Mouse (Mus musculus) embryonic facial prominence, embryonic 15.5 days (tissue): ENCODE measurements around the gene Disp2. TPM values are rescaled to one million over a fixed set of nuclear protein-coding genes. Genes with fewer than 3 reads are reported as not detected.

ENCODE experiments used
- ATAC-seq: fragments of 200-750 bp; cut with Nextera tagmentation; 2 replicates; pipeline ENCODE4 v1.8.0; 2017; ENCODE audit warnings: low read depth, moderate TSS enrichment; ENCODE audit not compliant: insufficient number of reproducible peaks, low FRiP score, low TSS enrichment
- H3K27ac ChIP-seq: fragments of 300-500 bp; sonication (generic); replicated peaks from 2 replicates; pipeline ENCODE4 v1.5.1; 2015; ENCODE audit warnings: mild to moderate bottlenecking, inconsistent platforms
- H3K27me3 ChIP-seq: fragments of 300-500 bp; sonication (generic); 2 replicates; pipeline ENCODE4 v1.6.1; 2015; ENCODE audit warnings: inconsistent platforms
- H3K36me3 ChIP-seq: fragments of 300-500 bp; sonication (generic); 2 replicates; pipeline ENCODE4 v1.6.1; 2015; ENCODE audit warnings: mild to moderate bottlenecking, inconsistent platforms
- H3K4me1 ChIP-seq: fragments of 300-500 bp; sonication (generic); 2 replicates; pipeline ENCODE4 v1.6.1; 2015; ENCODE audit warnings: inconsistent platforms
- H3K4me2 ChIP-seq: fragments of 300-500 bp; sonication (generic); replicated peaks from 2 replicates; pipeline ENCODE4 v1.6.1; 2015; ENCODE audit warnings: mild to moderate bottlenecking, inconsistent platforms
- H3K4me3 ChIP-seq: fragments of 300-500 bp; sonication (generic); replicated peaks from 2 replicates; pipeline ENCODE4 v1.5.1; 2015; ENCODE audit warnings: mild to moderate bottlenecking, inconsistent platforms
- H3K9ac ChIP-seq: fragments of 300-500 bp; sonication (generic); 2 replicates; pipeline ENCODE4 v1.6.1; 2015; ENCODE audit warnings: inconsistent platforms
- H3K9me3 ChIP-seq: fragments of 300-500 bp; sonication (generic); replicated peaks from 2 replicates; pipeline ENCODE4 v1.6.1; 2016; ENCODE audit warnings: inconsistent platforms
- WGBS: fragments of 180-500 bp; shearing (Covaris S2); methylation state at CpG from one replicate; pipeline ENCODE4 v1.1.7; 2015; 5-methylcytosine and 5-hydroxymethylcytosine counted together
- polyA plus RNA-seq: library from polyadenylated mRNA; unstranded; fragments of >200 nt; fragmentation: Nextera tagmentation; extraction: Ambion mirVana; gene quantifications from 2 replicates; pipeline ENCODE4 v1.2.1, GENCODE M21; 2015

Disp2 gene
- polyA plus RNA-seq, 1 experiment from 2014 or later = 0.68 TPM

DNA sequence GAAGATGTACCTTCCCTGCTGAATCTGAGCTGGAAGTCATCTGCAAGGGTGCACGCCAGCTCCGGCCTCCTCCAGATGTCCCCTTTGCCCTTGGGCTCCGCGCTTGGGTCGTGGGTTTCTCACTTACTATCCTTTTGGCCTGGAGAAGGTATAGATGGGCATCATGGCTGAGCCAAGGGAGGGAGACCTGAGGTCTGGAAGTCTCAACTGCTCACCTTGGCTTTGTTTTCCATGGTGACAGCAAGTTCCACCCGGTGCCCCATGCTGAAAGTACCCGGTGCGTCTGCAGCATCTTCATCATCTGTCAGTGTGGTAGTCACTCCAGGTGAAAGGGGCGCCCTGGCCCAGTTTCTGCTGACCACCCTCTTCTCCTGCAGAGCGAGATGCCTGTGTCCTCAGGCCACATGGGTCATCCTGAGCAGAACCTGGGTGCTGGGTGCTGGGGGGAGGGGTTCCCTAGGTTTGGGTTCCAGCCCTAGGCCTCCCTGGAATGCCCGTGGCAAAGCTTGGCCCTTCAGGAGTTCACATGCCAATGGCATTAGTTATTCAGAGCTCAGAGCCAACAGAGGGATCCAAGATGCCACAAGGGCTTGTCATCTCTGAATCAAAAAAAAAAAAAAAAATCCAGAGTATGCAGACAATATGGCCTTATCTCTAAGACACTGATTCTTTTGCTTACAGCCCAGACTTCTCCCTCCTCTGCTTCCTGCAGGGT is 19.1 kb upstream of the Disp2 start:
- H3K27ac ChIP-seq = no peak overlapping the region
- no peak overlapping the region for H3K9ac ChIP-seq
- WGBS = 78% methylated on average over 11 of the region's 11 CpGs
- H3K36me3 ChIP-seq = no peaks in the 10 kb centered on the region
- H3K4me1 ChIP-seq = peaks cover 56% of the 10 kb centered on the region
- H3K9me3 ChIP-seq = no peaks in the 10 kb centered on the region
- no peak for ATAC-seq
- H3K4me3 ChIP-seq = no peak overlapping the region
- no peak overlapping the region for H3K4me2 ChIP-seq
- H3K27me3 ChIP-seq = no peaks in the 10 kb centered on the region; the same call in 1 of the 2 replicates

DNA sequence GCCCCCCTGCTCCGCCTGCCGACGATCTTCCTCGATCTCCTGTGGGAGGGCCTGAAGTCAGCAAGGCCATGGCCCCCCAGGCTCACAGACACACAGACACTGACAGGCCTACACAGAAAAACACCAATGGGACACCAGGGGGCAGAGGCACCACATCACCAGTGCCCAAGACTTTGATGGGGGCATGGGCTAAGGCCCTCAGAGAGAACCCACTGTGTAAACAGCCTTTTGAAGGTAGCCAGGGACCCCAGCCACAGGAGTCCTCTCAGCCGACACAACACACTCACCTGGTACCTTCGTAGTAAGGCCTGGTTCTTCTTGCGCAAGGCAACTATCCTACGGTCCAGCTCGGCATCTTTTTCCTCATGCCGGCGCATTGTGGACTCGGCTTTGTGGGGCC is 18.2 kb upstream of the Disp2 start:
- peaks cover 56% of the 10 kb centered on the region for H3K4me1 ChIP-seq
- no peak for ATAC-seq
- H3K27me3 ChIP-seq = no peaks in the 10 kb centered on the region; the same call in 1 of the 2 replicates
- peak overlapping the region; percentile 91 for H3K27ac ChIP-seq
- H3K36me3 ChIP-seq = no peaks in the 10 kb centered on the region
- peak overlapping the region; percentile 50 for H3K4me2 ChIP-seq
- H3K9me3 ChIP-seq = no peaks in the 10 kb centered on the region
- no peak overlapping the region for H3K9ac ChIP-seq
- 77% methylated on average over 12 of the region's 12 CpGs for WGBS
- H3K4me3 ChIP-seq = no peak overlapping the region

DNA sequence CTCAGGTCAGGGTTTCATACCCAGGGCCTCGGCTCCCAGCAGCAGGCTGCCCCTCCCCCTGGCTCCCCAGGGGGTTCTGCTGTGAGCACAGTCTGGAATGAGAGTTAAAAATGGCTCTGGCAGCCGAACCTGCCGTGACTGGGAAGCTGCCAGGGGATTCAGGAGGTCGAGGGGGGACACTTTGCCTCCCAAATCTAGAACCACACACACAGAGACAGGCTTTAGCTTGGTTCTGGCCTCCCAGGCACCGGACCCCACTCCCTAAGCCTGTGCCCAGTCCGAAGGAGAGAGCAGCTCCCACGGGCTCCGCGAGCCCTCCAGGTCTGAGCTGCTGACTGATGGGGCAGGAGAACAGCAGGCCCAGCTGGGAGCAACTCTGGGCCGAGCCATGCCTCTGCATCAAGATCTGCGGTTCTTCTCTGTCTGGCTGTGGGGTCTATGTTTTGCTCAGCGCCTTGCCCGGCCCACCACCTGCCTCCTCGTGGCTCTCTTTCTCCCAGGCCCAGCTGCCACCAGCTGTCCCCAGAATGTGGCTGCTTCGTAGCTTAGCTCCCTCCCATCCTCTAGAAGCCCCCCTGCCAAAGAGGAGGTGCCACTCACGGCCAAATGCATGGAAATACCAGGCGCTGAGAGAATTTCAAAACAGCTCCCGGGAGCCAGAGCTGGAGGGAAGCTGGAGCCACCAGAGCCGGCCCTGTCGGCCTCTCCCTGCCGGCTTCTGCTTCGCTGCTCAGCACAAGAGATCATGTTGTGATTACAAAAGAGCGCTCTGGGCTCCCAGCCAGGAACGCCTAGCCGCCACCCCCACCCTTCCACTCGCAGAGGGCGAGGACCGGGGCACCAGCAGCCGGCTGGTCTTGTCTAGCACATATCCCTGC is 17.4 kb upstream of the Disp2 start, which contains the start of gene Ccdc9b:
TSS of gene Ccdc9b (minus strand) at position 756 of the 878 bp plus-strand sequence.
- 4% methylated on average over 29 of the region's 29 CpGs for WGBS
- peak; percentile 71 for ATAC-seq

DNA sequence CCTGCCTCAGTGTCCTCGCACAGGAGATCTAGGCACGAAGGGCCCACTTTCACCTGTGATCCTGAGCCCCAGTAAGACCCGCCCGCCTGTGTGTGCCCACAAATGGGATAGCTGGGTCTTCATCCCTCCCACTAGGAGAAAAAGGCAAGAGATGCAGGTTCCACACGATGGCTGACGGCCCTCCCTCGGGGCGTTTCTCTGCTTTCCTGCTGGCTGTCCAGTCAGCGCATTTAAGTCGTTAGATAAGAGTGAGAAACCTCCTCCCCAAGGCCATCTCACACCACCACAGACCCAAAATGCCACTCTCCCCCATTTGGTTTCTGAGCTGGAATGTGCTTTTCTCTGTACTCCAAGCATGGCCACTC is 16.8 kb upstream of the Disp2 start:
- Histone ChIP-seq H3K9me3 (no peaks in the 10 kb centered on the region), H3K36me3 (no peaks in the 10 kb centered on the region), H3K4me1 (peaks cover 47% of the 10 kb centered on the region), H3K9ac (0 out of 2 replicates have a peak overlapping the region, but pooled peaks have one; percentile 21), H3K27me3 (no peaks in the 10 kb centered on the region; the same call in 1 of the 2 replicates), H3K27ac (peak overlapping the region; percentile 91), H3K4me2 (peak overlapping the region; percentile 50), H3K4me3 (peak overlapping the region; percentile 21; the same call in 1 of the 2 replicates)
- 20% methylated on average over 10 of the region's 10 CpGs for WGBS
- ATAC-seq = no peak

More for the DNA sequence above, 17.4 kb upstream of the Disp2 start, which contains the start of gene Ccdc9b:
- Histone ChIP-seq H3K27me3 (no peaks in the 10 kb centered on the region; the same call in 1 of the 2 replicates), H3K27ac (peak within 1 kb of the TSS; percentile 91), H3K36me3 (no peaks in the 10 kb centered on the region), H3K9ac (peak within 1 kb of the TSS; percentile 21; the same call in 1 of the 2 replicates), H3K4me3 (peak within 1 kb of the TSS; percentile 21), H3K4me1 (peaks cover 51% of the 10 kb centered on the region), H3K9me3 (no peaks in the 10 kb centered on the region), H3K4me2 (peak within 1 kb of the TSS; percentile 50)

DNA sequence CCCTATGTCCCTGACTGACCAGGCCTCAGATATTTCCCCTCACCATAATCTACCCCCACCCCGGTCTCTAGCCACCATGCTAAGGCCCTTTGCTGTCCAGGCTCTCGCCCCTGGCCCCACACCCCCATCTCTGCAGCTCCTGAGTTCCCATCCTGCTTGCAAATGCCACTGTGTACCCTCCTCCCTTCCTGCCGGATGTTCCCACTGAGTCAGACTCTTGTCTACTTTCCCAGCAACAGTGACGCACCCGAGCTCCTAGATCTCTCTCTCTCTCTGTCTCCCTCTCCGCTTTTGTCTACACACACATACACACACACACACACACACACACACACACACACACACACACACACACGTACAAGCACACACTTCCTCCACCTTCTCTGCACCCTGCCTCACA is 16.1 kb upstream of the Disp2 start:
- H3K36me3 ChIP-seq = no peaks in the 10 kb centered on the region
- no peaks in the 10 kb centered on the region for H3K9me3 ChIP-seq
- no peak for ATAC-seq
- H3K27me3 ChIP-seq = no peaks in the 10 kb centered on the region; the same call in 1 of the 2 replicates
- H3K4me1 ChIP-seq = peaks cover 42% of the 10 kb centered on the region
- no peak overlapping the region for H3K9ac ChIP-seq
- H3K4me2 ChIP-seq = no peak overlapping the region
- no peak overlapping the region for H3K4me3 ChIP-seq
- 67% methylated on average over 7 of the region's 7 CpGs for WGBS
- peak overlapping the region; percentile 91 for H3K27ac ChIP-seq

DNA sequence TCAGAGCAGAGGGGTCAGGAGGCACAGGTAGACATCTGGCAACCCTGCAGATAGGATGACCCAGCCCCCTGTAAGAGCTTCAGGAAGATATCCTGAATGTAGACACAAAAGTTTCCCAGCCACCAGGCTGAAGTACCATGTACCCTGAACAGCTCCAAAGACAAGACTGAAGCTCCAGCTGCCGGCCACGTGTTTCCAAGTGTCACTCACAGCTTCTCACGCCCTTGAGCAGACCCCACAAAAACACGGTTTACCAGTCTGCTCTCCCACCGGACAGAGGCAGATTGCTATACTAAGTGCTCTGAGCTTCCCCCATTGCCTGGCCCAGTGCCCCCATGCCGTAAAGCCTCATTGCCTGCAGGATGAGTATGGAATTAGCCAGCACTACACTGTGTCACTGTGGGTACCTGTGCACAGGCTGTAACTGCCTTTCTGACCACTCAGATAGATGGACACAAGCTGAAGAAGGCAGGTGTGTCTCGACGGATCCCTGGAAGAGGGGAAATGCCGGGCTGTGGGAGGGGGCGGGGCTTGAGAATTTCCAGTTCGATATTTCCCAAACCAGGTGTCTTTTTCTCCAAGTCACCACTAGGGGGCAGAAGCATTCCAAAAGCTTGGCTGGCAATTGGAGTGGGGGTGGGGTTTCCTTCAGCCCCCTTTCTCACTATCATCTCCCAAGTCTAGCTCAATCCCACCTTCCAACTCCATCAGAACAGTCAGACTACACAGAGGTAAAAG is 15.3 kb upstream of the Disp2 start:
- no peak overlapping the region for H3K4me3 ChIP-seq

DNA sequence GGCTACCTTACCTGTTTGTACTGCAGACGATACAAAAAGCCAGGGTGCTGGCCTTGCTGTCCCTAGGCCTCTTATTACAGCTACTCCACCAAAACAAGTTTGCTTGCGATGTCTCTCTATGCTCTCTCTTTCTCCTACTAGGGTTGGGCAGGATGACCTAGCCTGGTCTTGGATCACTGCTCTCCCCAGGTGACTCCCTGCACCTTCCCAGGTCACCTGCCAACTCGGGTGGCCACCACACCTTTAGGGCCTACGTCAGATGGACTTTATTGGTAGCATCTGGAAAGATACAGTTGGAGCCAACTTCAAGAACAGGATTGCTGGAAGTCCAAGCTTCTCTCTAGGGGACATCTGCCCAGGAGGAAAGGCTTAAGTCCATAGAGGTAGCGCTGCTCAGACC is 14.6 kb upstream of the Disp2 start:
- H3K4me2 ChIP-seq = no peak overlapping the region
- H3K4me1 ChIP-seq = peaks cover 33% of the 10 kb centered on the region
- WGBS = 70% methylated on average over 5 of the region's 5 CpGs
- H3K27me3 ChIP-seq = no peaks in the 10 kb centered on the region
- H3K9me3 ChIP-seq = no peaks in the 10 kb centered on the region
- H3K9ac ChIP-seq = no peak overlapping the region
- no peak overlapping the region for H3K27ac ChIP-seq
- no peaks in the 10 kb centered on the region for H3K36me3 ChIP-seq
- no peak for ATAC-seq
- H3K4me3 ChIP-seq = no peak overlapping the region

More for the DNA sequence above, 15.3 kb upstream of the Disp2 start:
- Histone ChIP-seq H3K4me1 (peaks cover 37% of the 10 kb centered on the region), H3K9me3 (no peaks in the 10 kb centered on the region), H3K9ac (no peak overlapping the region), H3K36me3 (no peaks in the 10 kb centered on the region), H3K27ac (no peak overlapping the region), H3K27me3 (no peaks in the 10 kb centered on the region; the same call in 1 of the 2 replicates), H3K4me2 (0 out of 2 replicates have a peak overlapping the region, but pooled peaks have one; percentile 17)
- 12% methylated on average over 11 of the region's 11 CpGs for WGBS
- no peak for ATAC-seq

DNA sequence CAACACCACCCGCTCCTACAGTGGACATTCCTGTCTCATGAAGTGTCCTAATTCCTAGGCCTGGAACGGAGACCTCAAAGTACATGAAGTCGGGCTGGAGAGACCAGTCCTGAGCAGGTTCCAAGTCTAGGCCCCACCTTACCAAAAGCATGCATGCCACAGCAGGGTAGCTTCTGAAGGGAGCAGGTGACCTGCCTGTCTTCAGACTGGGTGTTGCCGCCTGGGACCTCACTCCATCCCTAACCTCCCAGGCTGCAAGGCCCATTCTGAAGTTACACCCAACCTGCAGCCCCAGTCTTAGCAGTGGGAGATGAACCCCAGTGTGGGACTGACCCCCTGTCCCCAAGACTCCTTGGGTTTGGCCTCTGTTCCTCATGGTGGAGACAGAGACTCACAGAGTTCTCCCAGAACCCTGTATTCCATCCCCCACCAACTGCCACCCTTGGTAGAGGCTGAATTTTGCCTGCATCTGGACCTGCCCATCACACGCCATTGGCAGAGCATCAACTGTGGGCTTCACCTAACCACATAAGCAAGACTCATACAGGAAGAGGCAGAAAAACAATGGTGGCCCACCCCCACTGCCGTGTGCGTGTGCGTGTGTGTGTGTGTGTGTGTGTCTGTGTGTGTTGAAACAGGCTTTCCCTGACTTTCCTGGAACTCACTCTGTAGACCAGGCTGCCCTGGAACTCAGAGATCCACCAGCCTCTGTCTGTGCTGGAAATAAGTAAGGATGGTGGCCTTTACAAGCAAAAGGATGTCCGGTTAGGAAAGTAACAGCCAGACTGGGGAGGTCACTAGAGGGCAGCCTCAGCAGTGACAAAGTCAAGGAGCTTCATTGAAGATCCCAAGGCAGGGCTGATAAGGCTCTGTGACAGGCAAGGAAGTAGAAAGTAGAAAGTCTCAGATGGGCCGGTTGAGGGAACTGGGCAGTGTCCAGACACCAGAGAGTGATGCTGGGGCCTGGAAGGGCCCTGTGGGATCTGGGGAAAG is 13.2 kb upstream of the Disp2 start:
- no peak overlapping the region for H3K27ac ChIP-seq
- WGBS = 68% methylated on average over 10 of the region's 10 CpGs
- no peaks in the 10 kb centered on the region for H3K36me3 ChIP-seq
- no peak overlapping the region for H3K4me2 ChIP-seq
- no peaks in the 10 kb centered on the region for H3K9me3 ChIP-seq
- H3K27me3 ChIP-seq = no peaks in the 10 kb centered on the region
- no peak overlapping the region for H3K4me3 ChIP-seq
- no peak for ATAC-seq
- no peak overlapping the region for H3K9ac ChIP-seq
- H3K4me1 ChIP-seq = peaks cover 27% of the 10 kb centered on the region

DNA sequence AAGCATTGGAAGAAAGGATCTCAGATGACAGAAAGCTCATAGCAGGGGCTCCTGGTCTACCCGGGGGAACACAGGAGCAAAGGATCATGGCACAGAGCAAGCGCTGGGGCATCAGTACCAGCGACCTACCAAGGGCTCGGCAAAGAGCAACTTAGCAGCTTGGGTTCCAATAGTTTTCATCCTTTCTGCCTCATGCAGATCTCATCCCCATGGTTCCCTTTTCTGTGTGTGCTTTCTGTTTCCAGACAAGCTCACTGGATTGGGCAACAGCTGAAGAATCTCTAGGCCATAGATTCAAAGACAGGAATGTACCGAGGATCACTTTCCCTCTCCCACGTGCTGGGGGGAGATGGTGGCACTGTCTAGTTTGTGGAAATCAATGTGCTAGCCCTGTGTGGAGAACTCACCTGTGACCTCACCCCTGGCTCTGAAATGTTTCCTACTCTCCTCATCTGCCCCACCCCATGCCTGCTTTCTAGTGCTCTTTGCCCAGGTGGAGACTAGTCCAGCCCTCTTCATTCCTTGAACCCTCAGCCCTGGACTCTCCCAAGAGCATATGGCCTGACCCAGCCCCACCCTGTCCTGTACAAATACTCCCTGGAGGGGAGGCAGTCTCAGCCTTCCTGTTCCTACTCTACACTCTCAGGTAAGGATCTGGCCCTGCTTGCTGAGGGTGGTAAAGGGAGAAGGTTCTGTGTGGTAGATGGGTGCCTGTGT is 7.2 kb upstream of the Disp2 start, which contains the start of gene Phgr1:
TSS of gene Phgr1 (plus strand) at position 612 of the 717 bp plus-strand sequence.
- Histone ChIP-seq H3K36me3 (no peaks in the 10 kb centered on the region), H3K4me2 (no peak within 1 kb of the TSS), H3K9me3 (no peaks in the 10 kb centered on the region), H3K27me3 (no peaks in the 10 kb centered on the region; the same call in 1 of the 2 replicates), H3K27ac (no peak within 1 kb of the TSS), H3K4me1 (0 out of 2 replicates have a peak, but pooled peaks cover 5% of the 10 kb centered on the region), H3K4me3 (no peak within 1 kb of the TSS), H3K9ac (no peak within 1 kb of the TSS)
- no peak for ATAC-seq
- 74% methylated on average over 6 of the region's 6 CpGs for WGBS
